Mouse (Mus musculus) adrenal gland, adult 2 months (tissue): ENCODE data around the gene Olfr323. TPM values are rescaled to one million over a fixed set of nuclear protein-coding genes. Genes with fewer than 3 reads are reported as not detected.

Experiments
- DNase-seq: peaks from one replicate; pipeline ENCODE4 v3.0.0; 2021
- long read RNA-seq: library from polyadenylated mRNA; stranded (forward); transcript quantifications from one replicate; pipeline ENCODE4 v2.0.0, GENCODE M21; 2021
- polyA plus RNA-seq: library from polyadenylated mRNA; depleted of rRNA; stranded (reverse); fragments of >200 nt; gene quantifications from 2 replicates; pipeline ENCODE4 v1.2.3, GENCODE M21; 2012; rRNA removed
- total RNA-seq, 2 experiments: library from RNA; stranded (reverse); gene quantifications; 2 replicates each; pipeline ENCODE4 v1.2.3; 2021

Gene Olfr323
- total RNA-seq (not detected), polyA plus RNA-seq (not detected in 2 replicates)
- long read RNA-seq: 0 reads

DNA sequence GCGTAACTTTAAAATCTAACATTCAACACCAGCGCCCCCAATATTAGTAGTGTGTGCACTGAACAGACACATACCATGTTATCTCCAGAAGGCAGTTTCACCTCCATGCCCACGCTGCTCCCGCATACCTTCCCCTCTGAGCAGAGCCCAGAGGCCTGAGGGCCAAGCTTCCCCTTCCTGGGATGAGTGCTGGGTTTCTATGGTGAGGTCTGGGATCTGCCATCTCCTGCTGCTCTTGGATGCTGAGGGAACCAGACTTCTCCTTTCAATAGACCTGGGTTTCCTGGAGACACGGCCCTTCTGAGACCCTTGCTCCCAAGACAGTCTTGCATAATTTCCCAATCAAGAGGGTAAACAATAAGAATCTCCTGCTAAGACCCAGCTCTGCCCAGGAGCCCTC, at the start of gene Olfr323:
Olfr323 (minus strand) TSS at position 101 of the 400 bp plus-strand sequence.
- DNase-seq: no peak

DNA sequence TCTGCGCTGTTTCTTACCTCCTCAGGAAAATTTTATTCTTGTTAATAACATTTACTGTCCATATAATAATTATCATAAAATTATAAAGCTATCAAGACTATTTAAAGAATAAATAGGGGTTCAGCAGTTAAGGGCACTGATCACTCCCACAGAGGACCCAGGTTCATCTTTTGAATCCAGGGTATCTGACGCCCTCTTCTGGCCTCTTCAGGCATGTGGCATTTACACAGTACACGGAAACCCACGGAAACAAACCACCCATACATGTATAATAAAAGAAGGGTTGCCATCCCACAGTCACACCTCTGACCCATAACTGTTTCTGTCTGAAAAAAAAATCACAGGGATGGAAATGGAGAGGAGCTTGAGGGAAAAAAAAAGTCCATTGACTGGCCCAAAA, 41.5 kb upstream of the Olfr323 start:
- DNase-seq: no peak

DNA sequence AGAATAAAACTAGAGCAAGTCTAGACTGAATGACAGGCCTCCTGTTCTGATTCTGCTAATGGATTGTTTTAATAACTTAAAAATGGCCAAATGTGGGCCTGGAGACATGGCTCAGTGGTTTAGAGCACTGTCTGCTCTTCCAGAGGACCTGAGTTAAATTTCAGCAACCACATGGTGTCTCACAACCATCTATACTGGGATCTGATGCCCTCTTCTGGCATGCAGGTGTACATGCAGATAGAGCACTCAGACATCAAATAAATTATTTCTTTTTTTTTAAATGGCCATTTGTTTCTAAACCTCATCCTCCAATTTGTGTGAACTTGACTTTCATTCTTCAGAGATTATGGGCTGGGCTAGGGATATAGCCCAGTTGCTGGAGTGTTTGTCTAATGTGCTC, 39.0 kb upstream of the Olfr323 start:
- DNase-seq: no peak

DNA sequence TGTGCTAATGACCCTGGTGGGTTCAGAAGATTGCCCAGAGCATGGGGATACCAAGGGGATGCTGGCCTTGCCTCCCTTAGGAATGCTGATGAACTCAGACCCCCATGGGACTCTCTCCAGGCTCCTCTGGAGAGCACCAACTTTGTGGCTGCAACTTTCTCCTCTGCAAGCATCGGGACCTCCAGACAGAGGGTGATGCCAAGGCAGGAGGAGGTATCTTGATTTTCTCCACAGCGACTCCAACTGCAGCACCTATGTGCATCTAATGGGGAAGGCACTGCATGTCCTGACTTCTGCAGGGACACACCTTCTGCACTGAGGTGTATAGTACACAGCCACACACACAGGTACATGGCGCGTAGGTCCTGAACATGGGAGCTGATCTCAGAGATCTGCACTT, 28.3 kb upstream of the Olfr323 start, which contains the start of gene Olfr322:
Olfr322 (plus strand) TSS at position 187 of the 400 bp plus-strand sequence.
- no peak for DNase-seq

DNA sequence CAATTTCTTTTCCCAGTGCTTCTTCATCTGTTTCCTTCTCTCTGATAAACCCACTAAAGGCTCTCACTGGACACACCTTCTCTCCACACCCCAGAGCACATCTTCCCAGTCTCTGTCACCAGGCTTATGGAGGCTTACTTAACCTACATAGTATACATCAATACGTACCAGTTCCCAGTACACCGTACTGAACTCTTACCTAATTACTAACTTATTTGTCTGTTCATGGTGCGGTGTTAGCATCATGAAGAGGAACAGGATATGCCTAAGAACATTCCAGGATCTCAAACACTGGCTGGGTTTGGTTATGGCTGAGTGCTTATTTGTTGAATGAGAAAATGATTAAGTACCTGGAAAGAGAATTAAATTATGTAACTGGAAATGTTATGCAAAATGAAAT, 24.9 kb upstream of the Olfr323 start:
- no peak for DNase-seq

DNA sequence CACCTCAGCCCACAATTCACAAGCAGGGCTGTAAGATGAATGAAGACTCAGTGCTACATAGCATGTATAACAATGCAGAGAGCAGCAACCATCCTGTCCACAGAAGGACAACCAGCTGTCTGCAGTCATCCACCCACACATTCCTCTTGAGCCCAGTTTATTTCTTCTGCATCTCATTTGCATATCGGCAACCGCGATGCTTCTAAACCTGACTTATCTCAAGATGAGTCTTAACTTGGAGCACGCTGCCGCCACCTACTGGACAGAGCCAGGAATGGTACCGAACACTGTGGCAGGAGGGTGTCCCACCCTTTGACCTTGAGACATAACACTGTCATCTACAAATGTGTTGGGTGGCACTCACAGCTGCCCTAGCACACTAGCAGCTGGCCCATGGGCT, 13.0 kb upstream of the Olfr323 start:
- DNase-seq: peak; percentile 10

DNA sequence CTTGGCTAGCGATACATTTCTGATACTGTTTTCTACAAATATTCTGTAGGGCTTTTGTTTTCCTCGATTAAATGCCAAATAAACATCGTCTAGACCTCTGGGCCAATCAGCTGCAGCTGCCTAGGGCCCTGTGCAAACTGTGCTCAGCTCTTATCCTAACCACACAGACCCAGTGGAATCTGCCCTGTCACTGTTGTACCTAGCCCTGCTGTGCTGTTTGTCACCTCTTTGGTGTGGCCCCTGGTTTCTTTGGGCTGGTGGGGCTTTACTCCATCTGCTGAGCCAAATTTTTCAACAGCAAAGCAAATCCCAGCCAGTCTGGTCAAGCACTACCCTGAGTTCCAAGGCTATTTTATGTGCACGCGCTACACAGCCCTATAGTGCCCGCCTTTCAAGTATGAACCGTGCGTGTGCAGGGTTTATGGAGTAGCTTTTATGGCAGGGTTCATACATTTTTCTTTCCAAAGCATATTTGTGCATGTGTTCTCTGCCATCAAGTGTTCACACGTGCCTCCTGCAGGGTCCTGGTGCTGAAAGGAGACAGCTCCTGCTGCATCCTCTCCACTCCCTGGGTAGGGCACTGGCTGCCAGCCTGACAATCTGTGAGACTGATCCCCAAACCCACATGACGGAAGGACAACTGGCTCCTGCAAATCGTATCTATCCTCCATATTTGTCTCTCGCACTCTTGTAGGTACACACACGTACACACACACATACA, 11.5 kb upstream of the Olfr323 start:
- no peak for DNase-seq

DNA sequence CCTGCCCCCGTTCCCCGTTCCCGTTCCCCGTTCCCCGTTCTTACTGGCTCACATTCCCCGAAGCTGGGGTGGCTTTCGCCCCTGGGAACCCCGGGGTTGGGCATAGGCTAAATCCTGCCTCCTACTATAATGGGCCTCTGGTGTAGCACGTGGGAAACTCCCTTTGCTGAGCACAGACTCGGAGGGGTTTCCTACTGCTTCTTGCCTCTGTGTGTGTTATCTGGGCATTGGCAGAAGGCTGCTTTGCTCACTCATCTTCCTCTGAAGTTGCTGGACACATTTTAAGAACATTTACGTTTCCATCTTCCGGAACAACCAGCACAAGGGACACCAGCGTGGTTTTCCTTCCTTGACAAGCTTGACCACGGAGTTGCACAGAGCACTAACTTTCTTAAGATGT, 10.8 kb upstream of the Olfr323 start:
- DNase-seq: no peak

DNA sequence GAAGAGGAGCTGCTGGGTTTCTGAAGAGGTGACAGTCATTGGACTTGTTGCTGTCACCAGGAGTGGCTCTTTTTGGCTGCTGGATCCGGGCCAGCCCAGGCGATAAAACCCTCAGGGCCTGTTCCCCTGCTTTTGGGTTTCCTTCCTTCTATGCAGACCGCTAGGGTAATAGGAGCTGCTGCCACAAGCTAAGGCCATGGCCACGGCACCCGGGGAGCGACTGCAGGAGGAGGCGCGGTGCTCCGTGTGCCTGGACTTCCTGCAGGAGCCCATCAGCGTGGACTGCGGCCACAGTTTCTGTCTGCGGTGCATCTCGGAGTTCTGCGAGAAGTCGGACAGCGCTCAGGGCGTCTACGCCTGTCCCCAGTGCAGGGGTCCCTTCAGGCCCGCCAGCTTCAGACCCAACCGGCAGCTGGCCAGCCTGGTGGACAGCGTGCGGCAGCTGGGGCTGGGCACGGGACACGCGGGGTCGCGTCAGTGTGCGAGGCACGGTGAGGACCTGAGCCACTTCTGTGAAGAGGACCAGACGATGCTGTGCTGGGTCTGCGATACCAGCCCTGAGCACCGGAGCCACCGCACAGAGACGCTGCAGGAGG, 10.1 kb upstream of the Olfr323 start, which contains the start of gene Trim58:
Trim58 (plus strand) TSS at position 194 of the 596 bp plus-strand sequence.
- peak; percentile 18 for DNase-seq

DNA sequence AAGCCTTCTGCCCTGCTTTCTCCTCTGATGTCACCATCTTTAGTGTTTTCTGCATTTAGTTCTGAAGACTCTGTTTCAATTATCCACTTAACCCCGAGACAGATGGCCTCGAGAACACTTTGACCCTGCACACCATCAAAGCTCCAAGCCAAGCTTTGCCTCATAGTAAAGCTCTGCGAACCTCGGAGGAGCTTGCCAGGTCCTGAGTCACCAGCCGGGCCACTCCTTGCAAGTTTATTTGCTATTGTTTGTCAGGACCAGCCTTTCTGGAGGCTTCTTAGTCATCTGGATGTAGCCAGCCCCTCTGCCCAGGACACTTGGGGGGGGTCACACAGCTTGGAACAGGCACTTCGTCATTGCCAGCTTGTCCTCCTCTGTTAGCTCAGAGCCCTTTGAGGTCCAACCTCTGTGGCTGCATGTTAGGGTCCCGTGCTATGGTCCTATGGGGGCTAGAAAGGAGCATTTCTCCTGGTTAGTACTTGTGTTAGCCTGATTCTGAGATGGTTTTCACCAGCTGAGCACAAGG, 7.9 kb upstream of the Olfr323 start:
- peak; percentile 61 for DNase-seq

DNA sequence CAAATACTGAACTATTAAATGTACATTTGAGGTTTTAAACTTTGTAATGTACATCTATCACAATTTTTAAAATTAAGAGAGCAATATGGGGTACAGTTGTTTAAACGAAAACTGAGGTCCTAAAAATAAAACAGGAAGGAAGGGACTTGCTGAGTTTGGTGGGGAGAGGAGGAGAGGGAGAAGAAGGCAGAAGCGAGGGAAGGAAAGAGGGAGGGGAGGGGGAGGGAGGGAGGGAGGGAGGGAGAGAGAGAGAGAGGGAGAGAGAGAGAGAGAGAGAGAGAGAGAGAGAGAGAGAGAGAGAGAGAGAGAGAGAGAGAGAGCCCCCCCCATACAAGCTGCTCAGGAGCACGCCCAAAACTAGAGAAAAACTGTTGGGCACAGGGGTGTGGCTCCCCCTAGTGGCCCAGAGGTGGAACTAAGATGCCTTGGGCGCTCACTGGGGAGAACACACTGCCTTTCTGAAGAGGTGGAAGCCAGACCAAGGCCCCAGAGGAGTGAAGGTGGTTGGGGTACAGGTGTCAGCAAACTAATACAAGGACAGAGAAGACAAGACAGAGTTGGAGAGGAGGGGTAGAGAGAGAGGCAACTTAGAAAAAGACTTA, 6.2 kb upstream of the Olfr323 start:
- peak; percentile 54 for DNase-seq

DNA sequence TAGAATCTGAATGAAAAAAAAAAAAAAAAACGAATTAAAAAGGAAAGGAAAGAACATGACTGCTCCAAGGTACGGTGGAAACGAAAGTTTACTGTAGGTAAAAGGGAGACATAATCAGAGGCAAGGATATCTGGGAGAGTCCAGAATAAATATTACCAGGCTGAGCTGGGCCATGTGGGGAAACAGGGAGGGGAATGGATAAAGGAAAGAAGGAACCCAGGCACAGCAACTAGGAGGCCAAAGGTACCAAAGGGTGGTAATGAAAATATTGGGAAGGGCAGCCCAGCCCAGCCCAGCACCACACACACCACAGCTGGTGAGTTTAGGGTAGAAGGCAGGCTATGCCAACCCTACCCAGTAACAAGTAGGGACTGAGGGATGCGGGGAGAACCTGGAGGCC, 4.6 kb upstream of the Olfr323 start:
- DNase-seq: no peak

DNA sequence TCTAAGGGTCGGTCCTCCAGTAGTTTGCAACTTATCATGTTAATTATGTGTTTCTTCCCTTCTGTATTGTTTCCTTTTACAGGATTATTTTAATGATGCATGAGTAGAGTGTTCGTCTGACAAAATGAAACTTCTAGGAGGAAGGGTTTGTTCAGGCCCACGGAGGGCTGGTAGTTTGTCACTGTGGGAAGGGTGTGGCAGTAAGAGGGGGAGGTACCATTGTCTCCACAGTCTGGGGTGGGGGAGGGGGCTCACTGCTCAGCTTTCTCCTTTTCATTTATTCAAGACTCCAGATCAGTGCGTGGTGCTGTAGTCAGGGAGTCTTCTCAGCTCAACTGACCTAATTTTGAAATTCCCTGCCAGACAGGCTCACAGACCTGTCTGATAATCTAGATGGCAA, 4.2 kb downstream of the Olfr323 start:
- no peak for DNase-seq

DNA sequence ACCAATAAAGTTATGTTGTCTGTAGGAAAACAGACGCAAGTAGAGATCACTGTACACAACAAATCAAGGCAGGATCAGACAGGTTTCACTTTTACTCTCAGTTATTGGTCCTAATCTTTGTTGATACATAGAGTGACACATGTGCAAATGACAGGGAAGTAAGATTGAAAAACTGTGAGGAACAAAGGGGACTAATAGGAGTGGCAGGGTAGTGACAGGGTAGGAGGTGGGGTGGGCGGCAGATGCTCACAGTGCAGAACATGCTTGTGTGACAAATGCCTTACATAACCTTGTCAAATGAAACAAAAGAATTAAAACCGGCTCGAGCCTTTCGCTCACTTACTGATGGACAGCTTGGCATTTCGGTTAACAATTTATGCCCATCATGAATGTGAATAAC, 11.5 kb downstream of the Olfr323 start:
- no peak for DNase-seq

DNA sequence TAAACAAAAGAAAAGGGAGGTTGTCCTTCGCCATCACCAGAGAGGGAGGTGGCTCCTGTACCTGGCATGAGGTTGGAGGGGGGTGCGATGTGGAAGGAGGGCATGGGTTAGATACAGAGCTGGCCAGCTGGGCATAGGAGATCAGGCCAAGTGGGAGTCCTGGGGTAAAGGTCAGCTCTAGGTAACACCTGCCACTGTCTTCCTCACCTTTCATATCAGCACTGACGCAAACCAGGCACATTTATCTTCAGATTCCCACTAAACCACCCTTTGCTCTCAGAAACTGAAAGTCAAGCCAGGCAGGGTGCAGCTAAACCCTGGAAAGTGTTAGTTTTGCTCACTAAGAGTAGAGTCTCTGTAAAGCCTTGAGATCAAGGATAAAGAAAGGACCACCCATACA, 11.9 kb downstream of the Olfr323 start:
- no peak for DNase-seq

DNA sequence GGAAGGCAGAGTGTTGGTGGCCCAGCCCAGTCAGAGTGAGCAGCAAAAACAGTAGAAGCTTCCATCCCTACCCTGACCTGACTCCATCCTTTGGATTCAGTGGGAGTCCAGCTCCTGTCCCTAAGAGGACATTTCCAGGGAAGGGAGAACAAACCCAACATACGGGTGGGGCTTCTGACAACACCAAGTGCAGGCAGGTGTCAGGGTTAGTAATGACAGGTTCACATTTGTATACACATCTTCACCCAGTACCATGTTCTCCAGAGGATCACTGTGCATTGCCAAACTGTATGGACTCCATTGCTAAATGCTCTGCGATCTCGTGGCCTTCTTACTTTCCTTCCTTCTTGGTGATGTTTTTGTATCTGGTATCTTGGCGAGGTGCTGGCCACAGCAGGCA, 14.3 kb downstream of the Olfr323 start, which contains the start of gene 2210407C18Rik:
2210407C18Rik (minus strand) TSS at position 101 of the 400 bp plus-strand sequence.
- no peak for DNase-seq

DNA sequence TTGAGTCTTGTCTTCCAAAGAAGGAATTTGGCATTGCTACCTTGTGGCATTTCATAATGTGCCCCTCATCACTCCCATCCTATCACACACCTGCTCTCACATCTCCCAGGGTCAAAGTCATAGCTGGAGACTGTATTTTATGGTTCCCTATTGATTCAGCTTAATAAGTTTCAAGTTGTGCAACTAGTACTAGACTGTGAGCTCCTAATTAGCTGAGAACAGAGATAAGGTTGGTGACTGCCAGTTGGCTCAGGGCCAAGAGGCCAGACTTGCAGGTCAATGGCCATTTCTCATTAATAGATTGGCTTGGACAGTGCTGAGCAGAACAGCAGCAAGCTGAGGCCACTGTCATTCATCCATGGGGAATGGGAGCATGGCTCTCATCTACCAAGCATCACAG, 15.8 kb downstream of the Olfr323 start:
- DNase-seq: peak; percentile 6

DNA sequence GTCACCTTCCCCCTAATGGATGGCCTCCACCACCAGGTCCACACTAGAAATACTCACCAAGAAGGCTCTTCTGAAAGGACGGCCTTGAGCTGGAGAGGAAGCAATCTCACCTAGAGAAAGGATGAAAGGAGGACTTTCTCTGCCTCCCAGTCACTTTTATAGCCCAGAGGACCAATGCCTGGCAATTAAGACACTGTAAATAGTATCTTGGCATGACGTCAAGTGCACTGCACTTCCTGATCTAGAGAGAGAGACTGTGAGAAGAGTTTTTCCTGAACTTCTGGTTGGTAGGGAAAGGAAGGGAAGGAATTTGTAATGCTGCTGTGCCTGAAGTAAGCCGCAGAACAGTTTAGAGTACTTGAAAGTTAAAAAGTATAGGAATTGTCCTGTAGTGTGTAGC, 16.9 kb downstream of the Olfr323 start:
- no peak for DNase-seq

DNA sequence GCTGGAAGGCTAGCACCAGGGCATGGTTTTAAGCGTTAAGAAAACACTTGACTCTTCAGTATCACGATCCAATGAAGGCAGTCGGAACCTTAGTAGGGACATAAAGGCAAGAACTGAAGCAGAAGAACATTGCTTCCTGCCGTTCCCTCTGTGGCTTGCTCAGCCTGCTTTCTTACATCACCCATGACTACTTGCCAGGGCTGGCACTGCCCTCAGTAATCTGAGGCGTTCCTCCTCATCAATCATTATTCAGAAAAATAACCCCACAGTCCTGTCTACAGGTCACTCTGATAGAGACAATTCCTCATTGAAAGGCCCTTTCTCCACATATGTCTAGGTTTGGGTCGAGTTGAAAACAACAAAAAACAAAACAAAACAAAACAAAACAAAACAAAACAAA, 23.3 kb downstream of the Olfr323 start:
- DNase-seq: no peak

DNA sequence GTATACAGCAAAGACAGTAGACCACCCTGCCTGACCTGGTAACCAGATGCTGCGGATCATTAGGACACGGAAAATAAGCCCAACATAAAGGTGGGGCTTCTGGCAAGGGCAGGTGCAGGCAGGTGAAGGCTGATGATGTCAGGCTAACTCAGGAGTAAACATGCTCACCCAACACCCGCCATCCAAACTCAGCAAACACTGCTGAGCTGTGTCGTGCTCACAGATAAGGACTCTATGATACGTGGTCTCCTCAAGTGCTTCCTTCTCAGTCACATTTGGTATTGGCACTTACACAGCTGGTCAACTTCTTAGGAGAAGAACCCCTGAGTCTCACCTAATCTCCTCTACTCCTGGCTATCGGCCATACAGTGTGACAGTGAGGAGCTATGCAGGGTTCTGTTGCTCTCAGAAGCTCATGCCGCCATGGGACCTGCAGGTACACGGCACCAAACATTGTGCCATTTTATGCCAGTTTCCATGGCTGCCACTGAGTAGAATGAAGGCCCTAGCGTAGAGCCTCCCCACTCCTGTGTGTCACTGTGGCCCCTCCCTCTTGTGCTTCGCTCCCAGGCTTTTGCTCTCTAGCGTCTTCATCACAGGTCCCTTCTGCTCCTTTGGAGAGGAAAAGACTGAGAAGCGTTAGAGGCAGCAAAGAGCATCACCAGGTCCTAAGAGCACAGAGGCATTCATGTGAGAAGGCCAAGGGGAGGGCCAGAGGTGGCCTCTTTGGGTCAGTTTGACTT, 24.0 kb downstream of the Olfr323 start:
- DNase-seq: no peak

DNA sequence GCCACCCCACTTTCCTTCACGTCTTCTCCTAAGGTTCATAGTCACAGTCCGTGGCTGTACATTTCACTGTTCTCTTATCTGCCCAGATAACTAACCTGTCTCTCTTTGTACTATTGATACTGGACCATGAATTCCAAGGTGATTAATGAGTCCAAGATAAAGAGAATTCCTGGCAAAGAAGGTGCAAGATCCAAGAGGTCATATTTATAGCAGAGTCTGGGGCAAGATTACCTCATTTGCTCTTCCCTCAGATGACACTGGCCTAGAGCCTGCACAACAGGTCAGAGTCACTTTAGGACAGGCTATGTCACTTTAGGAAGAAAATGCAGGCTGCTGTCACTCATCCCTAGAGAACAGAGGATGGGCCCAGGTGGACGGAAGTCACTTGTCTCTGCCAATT, 25.1 kb downstream of the Olfr323 start:
- DNase-seq: no peak

DNA sequence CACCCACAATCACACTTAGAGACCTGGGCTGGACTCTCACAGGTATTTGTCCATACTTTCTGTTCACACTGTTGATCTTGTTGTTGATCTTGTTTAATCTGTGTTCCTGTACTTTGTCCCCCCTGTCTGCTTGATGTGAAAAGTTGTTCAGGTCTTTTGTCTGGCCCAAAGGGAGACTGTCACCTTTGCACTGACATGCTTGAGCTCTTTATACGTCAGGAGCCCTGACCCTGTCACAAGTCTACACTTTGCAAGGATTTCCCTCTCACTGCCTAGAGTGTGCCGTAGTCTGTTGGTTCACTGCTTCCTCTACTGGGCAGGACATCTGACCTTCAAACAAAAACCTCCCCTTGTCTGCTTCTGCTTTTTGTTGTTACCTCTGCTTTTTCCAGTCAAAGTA, 25.6 kb downstream of the Olfr323 start:
- DNase-seq: no peak
